Mouse (Mus musculus) adrenal gland, adult 2 months (tissue): ENCODE results near the gene Ptprm. TPM values are rescaled to one million over a fixed set of nuclear protein-coding genes. Genes with fewer than 3 reads are reported as not detected.

Experiments
- DNase-seq: peaks from one replicate; pipeline ENCODE4 v3.0.0; 2021
- polyA plus RNA-seq: library from polyadenylated mRNA; depleted of rRNA; stranded (reverse); fragments of >200 nt; gene quantifications from 2 replicates; pipeline ENCODE4 v1.2.3, GENCODE M21; 2012
- total RNA-seq, 2 experiments: library from RNA; stranded (reverse); gene quantifications; 2 replicates each; pipeline ENCODE4 v1.2.3; 2021

Gene Ptprm
- total and polyA plus RNA-seq, 3 experiments: 8.6 to 33.3 (median 27.8) TPM

DNA sequence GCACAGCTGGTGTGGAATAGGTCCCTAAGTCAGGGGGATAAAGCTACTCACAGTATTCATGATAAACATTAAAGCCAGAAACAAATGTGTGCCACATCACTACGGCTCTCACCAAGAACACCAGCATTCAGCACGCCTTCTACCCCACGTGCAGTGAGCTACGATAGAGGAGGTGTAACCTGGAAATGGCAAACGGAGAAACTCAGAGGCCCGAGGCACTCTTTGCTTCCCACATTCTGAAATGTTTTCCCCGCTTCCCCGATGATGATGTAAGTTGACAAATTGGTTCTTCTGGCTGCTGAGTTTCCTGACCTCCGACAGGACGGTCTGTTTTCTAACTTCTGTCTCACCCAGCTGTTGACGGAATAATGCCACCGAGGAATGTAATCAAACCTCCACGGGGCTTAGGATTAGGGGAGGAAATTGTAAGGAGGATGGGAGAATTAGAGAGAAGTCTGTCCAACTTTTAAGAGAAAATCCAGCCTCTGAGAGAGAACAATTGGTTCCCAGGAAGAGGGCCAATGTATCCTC, 72.6 kb downstream of the Ptprm start:
- DNase-seq: no peak

GRCm38 (mm10) chr17:67277124-67277910, 76.9 kb downstream of the Ptprm start:
- DNase-seq: no peak

GRCm38 (mm10) chr17:67274531-67275094, 79.6 kb downstream of the Ptprm start:
- peak; percentile 52 for DNase-seq

- no peak for DNase-seq
Measured at GRCm38 (mm10) chr17:67272928-67273327, 81.3 kb downstream of the Ptprm start.

DNA sequence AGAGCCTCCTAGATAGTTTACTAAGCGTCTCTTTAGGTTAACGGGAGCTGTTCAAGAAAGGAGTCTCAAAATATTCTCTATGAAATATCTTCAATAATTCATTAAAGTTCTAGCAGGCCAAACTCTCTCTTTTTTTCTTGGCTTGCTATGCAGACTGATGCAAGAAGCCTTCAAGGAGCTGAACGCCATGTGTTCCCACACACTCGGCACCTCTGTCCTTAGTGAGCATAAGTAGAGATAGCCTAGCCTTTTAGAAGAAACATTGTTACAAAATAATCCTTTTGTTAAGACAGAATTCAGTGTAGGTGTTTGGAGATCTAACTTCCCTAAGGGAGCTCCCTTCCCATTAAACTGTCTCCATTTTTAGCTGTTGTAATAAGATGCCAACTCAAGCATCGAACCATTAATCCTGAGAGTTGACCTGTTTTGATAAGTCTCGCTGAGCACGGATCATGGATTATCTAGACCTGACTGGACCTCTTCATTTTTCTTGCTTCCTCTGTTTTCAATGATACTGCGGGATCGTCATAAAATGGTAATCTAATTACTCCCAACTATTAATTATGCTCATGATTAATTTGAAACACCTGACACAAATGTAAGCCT, 85.7 kb downstream of the Ptprm start:
- DNase-seq: no peak

- no peak for DNase-seq
Measured at GRCm38 (mm10) chr17:67266270-67266669, 88.0 kb downstream of the Ptprm start.

DNA sequence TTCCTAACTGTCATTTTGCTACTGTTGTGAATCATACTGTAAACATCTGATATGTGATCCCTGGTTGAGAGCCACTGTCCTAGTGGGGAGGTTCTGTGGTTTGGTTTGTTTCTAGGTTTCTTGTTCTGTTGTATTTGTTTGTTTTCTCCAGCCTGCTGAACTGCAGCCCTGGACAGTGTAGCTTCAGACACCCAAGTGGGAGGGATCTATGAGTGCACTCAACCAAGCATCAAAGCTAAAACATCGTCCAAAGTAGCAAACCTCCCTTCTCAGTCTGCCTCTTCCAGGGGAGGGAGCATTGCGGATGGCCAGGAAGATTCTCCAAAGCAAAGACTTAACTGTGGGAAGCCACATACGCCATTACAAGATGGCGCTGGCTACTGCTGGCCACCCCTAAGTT, 88.7 kb downstream of the Ptprm start:
- DNase-seq: no peak

DNA sequence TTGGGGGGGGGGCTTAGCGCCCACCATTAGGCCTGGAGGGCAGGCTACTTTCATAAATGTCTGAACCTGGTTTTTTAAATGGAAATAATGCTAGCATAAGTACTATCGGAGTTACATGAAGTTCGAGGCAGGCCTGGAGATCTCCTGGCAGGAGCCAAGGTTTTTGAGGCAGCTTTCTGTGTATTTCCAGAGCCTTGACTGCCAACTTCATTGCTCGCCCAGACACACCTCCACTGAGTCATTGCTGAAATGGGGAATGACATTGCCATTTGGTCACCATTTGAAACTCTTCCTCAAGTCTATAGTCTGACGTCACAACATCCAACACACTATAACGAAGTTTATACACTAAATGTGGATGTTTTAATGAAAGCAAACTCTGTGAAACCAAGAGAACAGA, 89.5 kb downstream of the Ptprm start:
- DNase-seq: peak; percentile 61

DNA sequence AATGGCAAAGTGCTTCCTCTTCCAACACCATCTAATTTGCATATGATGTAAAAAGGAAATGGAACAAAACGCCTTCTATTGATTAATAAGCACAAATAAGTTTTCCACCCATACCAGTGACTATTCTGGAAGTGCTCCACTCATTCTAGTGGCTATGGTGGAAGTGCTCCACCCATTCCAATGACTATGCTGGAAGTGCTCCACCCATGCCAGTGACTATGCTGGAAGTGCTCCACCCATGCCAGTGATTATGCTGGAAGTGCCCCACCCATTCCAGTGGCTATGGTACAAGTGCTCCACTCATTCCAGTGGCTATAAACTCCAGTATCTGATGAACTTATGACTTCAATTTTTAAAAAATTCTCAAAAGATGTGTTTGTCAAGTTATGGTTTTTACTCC, 91.2 kb downstream of the Ptprm start:
- no peak for DNase-seq

DNA sequence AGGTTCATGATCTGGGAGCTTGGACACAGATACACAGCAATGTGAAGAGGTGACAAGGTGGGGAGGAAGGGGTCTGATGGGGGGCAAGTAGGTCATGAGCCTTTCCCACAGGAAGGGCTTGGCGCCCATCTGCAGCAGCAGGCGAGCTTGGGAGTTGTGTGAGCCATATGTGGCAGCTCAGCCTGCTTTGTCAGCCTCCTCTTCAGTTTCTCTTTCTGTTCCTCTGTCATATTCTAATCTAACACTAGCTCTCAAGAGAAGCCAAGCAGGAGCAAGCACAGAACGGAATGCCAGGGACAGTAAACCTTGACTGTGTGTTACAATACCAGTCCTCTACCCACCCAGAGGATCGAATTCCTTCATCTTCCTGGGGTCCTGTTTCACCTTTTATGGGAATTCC, 94.2 kb downstream of the Ptprm start:
- no peak for DNase-seq

GRCm38 (mm10) chr17:67257780-67258179, 96.5 kb downstream of the Ptprm start:
- DNase-seq: no peak

DNA sequence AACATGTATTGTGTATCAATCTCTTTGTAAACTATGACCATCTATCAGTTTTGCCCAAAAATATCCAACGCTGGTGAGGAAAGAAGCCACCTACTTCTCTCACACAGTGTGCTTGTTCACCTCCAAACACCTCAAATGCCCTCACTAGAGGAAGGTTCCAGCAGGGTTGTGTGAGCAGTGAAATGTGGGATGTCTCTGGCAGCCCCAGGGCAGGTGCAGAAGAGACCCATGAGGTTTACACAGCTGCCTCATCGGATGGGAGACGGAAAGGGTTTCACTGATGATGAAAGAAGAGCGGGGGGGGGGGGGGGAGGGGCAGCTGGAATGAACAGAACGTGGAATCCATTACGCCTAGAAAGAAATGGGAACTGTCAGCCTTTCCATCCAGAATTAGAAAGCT, 98.1 kb downstream of the Ptprm start:
- DNase-seq: no peak

- DNase-seq: no peak
Measured at GRCm38 (mm10) chr17:67253445-67253844, 100.8 kb downstream of the Ptprm start.

- no peak for DNase-seq
Measured at GRCm38 (mm10) chr17:67252992-67253391, 101.3 kb downstream of the Ptprm start.

DNA sequence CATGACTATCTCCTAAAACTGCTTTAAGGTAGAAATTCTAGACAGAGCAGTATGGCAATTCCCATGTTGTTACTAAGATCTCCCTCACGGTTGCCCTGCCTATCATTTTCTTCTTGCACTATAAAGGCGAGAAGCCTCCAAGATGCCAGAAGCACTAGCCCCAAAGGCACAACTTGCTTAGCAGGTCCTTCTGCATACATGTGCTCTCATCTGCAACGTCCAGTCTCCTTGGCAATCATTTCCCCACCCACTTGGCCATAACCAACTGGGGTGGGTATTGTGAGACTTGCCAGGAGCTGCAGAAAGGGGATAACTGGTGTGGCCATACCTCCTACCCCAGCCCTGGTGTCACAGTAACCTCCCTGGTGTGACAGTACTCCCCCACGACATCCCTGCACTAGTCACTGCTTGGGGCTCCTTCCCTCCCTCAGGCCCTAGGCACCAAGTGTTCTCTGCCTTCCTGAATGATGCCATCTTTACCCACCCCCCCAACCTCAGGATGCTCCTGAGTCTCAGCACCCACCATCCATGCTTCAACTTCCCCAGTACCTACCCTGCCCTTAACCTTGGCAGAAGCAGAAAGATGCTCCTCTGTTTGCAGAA, 108.9 kb downstream of the Ptprm start:
- no peak for DNase-seq

DNA sequence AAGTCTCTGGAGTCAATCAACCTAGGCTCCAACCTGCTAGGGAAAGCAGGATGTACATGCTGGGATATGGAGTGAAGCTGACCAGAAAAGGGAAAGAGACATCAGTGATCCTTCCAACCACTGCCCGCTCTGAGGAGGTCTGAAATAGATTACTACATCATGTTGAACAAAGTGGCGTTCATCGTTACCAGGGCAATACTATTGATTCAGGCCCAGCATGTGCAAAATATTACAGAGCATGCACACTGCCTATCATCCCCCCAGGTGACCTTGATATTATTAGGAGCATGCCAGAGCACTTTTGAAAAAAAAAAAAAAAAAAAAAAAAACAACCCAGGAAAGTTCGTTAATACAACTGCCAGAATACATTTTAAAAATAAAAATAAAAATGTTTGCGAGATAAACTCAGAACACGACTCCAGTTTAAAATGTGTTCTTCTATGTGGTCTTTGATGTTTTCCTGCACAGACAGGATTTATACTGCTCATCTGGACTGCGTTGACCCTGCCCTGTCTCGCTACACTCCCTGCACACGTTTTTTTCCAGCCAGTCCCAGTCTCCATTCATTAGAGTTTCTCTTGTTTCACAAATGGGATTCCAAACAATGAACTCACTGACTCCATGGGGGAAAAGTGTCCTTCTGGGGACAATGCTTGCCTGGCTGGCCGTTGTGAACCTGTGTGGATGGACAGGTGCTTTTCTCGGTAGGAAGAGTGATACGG, 111.3 kb downstream of the Ptprm start:
- DNase-seq: no peak

DNA sequence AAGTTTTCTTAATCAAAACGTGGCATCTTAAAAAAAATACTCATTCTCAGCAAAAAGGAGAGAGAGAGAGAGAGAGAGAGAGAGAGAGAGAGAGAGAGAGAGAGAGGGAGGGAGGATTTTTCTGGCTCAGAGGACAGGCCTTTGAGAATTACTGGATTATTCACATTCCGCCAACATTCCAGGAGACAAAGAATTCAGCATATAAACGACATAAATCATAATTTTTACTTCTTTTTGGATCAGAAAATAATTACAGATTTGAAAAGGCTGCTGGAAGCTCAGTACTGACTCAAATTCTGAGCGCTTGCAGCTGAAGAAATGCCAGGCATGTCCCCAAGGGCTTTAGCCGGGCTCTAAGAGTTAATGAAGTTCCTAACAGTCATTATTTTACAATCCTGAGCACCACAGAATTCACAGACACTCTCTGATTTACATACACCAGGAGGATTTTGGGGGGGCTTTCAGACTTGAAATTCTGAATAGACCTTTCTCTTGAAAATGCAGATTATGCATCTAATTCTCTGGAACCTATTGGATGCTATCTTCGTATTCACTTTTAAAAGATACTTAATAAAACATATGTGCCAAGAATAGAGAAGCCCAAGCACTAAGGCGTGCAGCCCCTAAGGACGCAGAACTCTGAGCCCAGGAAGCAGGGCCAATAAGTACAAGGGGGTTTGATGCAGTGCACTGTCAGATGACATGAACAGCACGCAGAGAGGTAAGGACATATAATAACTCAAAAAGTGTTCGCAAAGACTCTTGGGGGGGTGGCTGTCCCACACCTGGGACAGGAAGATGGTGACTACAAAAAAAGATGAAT, 112.1 kb downstream of the Ptprm start:
- DNase-seq: no peak

DNA sequence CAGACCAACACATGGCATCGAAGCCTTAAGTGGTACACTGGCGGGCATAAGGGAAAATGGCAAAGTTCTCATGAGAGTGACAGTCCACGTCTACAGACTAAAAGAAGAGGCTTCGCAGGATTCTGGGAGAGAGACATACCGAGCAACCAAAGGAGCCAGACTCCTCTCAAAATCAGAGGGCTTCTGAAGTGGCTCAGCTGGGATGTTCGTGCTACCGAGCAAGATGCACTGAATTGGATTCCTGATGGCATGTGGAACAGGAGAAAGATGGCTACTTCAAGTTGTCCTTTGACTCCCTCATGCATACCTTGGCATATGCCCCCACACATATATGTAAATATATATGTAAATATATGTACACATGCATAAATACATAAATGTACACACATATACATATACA, 115.4 kb downstream of the Ptprm start:
- no peak for DNase-seq

GRCm38 (mm10) chr17:67237407-67237806, 116.8 kb downstream of the Ptprm start:
- DNase-seq: no peak

DNA sequence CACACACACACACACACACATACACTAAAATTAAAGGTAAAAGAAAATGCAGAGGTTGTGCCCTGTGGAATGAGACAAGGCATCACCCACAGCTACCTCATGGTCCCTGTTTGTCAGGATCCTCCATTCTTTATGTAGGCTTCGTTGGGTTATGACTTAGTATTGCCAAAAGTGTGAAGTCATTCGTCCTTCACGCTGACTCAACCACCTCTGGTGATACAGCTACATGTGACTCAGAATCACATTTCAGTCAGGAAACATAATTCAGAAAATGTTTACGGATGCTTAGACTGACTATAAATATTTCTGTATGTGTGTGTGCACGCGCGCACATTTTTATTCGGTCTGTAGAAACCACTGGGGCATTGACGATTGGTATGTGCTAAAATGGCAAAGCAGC, 121.2 kb downstream of the Ptprm start:
- DNase-seq: peak; percentile 31

DNA sequence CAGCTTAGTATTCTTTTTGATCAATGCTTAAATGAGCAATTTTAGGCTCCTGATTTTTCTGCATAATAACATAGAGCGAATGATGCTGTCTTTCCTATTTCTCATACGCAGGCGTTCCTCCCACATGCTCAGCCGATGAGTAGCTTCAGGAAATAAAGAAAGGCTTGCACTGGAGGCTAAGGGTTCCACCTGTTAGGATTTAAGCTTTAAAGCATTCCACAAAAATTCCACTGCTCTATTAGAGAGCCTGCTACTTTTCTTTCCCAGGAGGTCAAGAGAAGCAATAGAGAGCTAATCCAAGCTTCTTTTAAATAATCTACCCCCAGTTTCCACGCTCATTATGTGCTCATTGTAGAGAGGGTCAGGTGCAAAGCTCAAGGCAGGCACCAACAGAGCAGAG, 127.3 kb downstream of the Ptprm start:
- DNase-seq: no peak
